Mouse (Mus musculus): Measurements from ENCODE around the gene Cdk2. TPM values are rescaled to one million over a fixed set of nuclear protein-coding genes. Genes with fewer than 3 reads are reported as not detected.
"Not testable (repeated sequence)": the region's sequence is repeated elsewhere in the genome, so short reads cannot be mapped to it uniquely, and the experiment has no call there.

The Cdk2 gene
- polyA plus RNA-seq, 1 experiment from 2014 or later: 17.1 TPM

- H3K4me1 ChIP-seq (replicated peaks; ENCODE audit: control insufficient read depth, insufficient read depth, low read length): peaks cover 20% of the 10 kb centered on the region
- no peak overlapping the region for H3K27ac ChIP-seq
- DNase-seq (ENCODE audit: low spot score) (no peak), ATAC-seq (ENCODE audit: low FRiP score) (no peak)
- no peaks in the 10 kb centered on the region for H3K9me3 ChIP-seq (ENCODE audit: control insufficient read depth, low read length)
- peaks cover 38% of the 10 kb centered on the region for H3K27me3 ChIP-seq (ENCODE audit: control insufficient read depth, insufficient read depth, low read length)
- H3K4me3 ChIP-seq (replicated peaks; ENCODE audit: low read length): peak overlapping the region; percentile 70
- peak overlapping the region; percentile 97 for H3K4me2 ChIP-seq (replicated peaks)
- peak overlapping the region; percentile 83 for H3K9ac ChIP-seq
- H3K36me3 ChIP-seq (replicated peaks; ENCODE audit: control insufficient read depth, insufficient read depth): no peaks in the 10 kb centered on the region
- 7% methylated on average over 7 of the region's 7 CpGs for WGBS
Observed at GRCm38 (mm10) chr10:128743235-128743634, 38.4 kb upstream of the Cdk2 start.

DNA sequence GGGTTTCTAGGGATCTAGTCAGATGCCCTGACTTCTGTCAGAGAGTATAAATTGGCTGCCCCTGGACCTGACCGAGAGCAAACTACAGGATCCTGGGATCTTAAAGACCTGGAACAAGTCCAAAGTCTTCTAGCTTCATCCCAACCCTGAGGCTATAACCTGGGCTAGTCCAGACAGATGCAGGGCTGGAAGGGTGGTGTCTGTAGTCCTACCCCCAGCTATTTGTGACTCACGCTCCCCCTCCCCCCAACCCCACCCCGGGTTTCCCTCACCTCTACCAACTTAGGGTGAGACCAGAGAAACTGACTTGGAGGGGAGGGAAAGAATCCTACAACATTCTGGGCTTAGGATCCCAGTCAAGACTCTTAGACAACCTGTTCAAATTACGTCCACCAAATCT lies 37.8 kb upstream of the Cdk2 start:
- WGBS: 46% methylated on average over 4 of the region's 4 CpGs
- Histone ChIP-seq H3K4me1 (replicated peaks; ENCODE audit: control insufficient read depth, insufficient read depth, low read length) (peaks cover 18% of the 10 kb centered on the region), H3K4me2 (replicated peaks) (peak overlapping the region; percentile 97; the same call in 1 of the 2 replicates), H3K9ac (no peak overlapping the region), H3K9me3 (ENCODE audit: control insufficient read depth, low read length) (no peaks in the 10 kb centered on the region), H3K27me3 (ENCODE audit: control insufficient read depth, insufficient read depth, low read length) (peaks cover 38% of the 10 kb centered on the region), H3K4me3 (replicated peaks; ENCODE audit: low read length) (no peak overlapping the region; the same call in 1 of the 2 replicates), H3K36me3 (replicated peaks; ENCODE audit: control insufficient read depth, insufficient read depth) (no peaks in the 10 kb centered on the region), H3K27ac (no peak overlapping the region)
- ATAC-seq (ENCODE audit: low FRiP score) (no peak), DNase-seq (ENCODE audit: low spot score) (no peak)

DNA sequence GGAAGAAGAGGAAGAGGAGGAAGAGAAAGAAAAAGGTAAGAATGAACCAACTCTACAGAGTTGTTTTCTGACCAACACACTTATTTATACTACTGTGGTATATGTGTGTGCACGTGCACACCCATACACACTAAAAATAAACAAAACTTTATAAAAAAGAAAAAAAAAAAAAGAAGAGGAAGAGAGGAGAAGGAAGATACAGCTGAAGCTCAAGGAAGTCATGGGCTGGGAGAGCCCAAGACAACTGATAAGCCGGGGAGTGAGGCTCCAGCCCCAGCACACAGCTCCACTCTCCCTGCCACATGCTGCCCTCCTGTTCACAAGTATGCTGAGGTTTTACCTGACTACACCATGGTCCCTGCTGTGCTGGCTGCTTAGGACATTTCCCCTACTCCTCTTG lies 35.5 kb upstream of the Cdk2 start:
- Histone ChIP-seq H3K27me3 (ENCODE audit: control insufficient read depth, insufficient read depth, low read length) (peaks cover 32% of the 10 kb centered on the region), H3K9ac (no peak overlapping the region), H3K27ac (no peak overlapping the region), H3K9me3 (ENCODE audit: control insufficient read depth, low read length) (no peaks in the 10 kb centered on the region), H3K4me1 (replicated peaks; ENCODE audit: control insufficient read depth, insufficient read depth, low read length) (peaks cover 14% of the 10 kb centered on the region; the same call in 1 of the 2 replicates), H3K4me3 (replicated peaks; ENCODE audit: low read length) (no peak overlapping the region), H3K4me2 (replicated peaks) (no peak overlapping the region), H3K36me3 (replicated peaks; ENCODE audit: control insufficient read depth, insufficient read depth) (no peaks in the 10 kb centered on the region)
- WGBS: 73% methylated on average over 2 of the region's 2 CpGs
- no peak for ATAC-seq (ENCODE audit: low FRiP score)
- DNase-seq (ENCODE audit: low spot score): no peak

DNA sequence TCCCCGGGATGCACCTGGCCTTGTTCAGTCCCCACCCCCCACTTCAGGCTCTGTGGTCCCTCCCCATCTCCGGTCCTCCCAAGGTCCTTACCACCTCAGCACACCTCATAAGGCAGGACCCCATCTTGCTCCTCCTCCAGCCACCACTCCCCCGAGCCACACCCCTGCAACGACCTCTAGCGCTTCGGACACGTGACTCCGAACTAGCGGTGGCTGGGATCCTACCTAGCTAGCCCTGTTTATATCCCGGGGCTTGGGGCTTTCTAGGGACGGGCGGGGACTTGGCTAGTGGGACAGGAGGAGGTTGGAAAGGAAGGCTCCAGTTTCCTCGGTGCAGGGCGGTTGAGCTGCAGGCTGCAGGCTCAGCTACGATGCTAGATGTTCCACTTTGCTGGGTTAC lies 32.6 kb upstream of the Cdk2 start:
- peak overlapping the region; percentile 39 for H3K4me2 ChIP-seq (replicated peaks)
- no peak overlapping the region for H3K4me3 ChIP-seq (replicated peaks; ENCODE audit: low read length)
- peaks cover 10% of the 10 kb centered on the region; the same call in 1 of the 2 replicates for H3K27me3 ChIP-seq (ENCODE audit: control insufficient read depth, insufficient read depth, low read length)
- H3K36me3 ChIP-seq (replicated peaks; ENCODE audit: control insufficient read depth, insufficient read depth): no peaks in the 10 kb centered on the region
- no peaks in the 10 kb centered on the region for H3K4me1 ChIP-seq (replicated peaks; ENCODE audit: control insufficient read depth, insufficient read depth, low read length)
- DNase-seq (ENCODE audit: low spot score): no peak
- ATAC-seq (ENCODE audit: low FRiP score): no peak
- WGBS: 7% methylated on average over 15 of the region's 15 CpGs
- H3K9me3 ChIP-seq (ENCODE audit: control insufficient read depth, low read length): no peaks in the 10 kb centered on the region
- H3K27ac ChIP-seq: no peak overlapping the region
- H3K9ac ChIP-seq: peak overlapping the region; percentile 31; the same call in 1 of the 2 replicates

DNA sequence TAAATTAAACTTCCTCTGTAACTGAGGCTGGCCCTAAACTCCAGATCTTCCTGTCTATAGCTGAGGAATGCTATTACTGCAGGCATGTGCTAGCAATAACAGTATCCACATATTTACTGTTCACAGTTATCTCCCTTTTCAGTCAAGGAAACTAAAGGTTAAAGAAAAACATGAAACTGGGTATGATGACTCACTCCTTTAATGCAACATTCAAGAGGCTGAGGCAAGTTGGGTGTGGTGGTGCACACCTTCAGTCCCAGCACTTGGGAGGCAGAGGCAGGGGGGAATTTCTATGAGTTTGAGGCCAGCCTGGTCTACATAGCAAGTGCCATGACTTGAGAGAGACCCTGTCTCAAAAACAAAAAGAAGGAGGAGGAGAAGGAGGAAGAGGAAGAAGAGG lies 27.2 kb upstream of the Cdk2 start:
- Histone ChIP-seq H3K4me2 (replicated peaks) (no peak overlapping the region), H3K27me3 (ENCODE audit: control insufficient read depth, insufficient read depth, low read length) (no peaks in the 10 kb centered on the region), H3K27ac (no peak overlapping the region), H3K4me3 (replicated peaks; ENCODE audit: low read length) (no peak overlapping the region), H3K36me3 (replicated peaks; ENCODE audit: control insufficient read depth, insufficient read depth) (no peaks in the 10 kb centered on the region), H3K9ac (no peak overlapping the region), H3K4me1 (replicated peaks; ENCODE audit: control insufficient read depth, insufficient read depth, low read length) (no peaks in the 10 kb centered on the region), H3K9me3 (ENCODE audit: control insufficient read depth, low read length) (no peaks in the 10 kb centered on the region)
- ATAC-seq (ENCODE audit: low FRiP score): no peak
- DNase-seq (ENCODE audit: low spot score): no peak

- DNase-seq (ENCODE audit: low spot score) (peak; percentile 68), ATAC-seq (ENCODE audit: low FRiP score) (no peak)
- no peak overlapping the region for H3K4me2 ChIP-seq (replicated peaks)
Observed at GRCm38 (mm10) chr10:128731002-128731433, 26.2 kb upstream of the Cdk2 start.

DNA sequence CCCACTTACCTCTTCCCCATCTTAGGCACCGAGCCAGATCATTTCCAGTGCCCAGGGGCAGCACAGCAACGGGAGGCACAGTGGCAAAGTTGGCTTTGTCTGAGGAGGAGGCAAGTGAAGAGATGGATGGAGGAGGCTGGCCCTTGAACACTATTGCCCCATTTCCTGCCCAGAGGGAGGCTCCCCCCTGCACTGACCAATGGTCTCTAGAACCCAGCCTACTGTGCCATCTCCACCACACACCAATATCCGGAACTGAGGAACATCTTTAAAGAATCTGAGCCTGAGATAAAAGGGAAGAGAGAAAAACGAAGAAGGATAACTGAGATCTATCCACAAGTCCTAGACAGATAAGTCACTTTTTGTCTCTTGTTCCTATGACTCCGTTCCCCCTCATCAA lies 23.2 kb upstream of the Cdk2 start:
- no peak overlapping the region for H3K4me3 ChIP-seq (replicated peaks; ENCODE audit: low read length)
- ATAC-seq (ENCODE audit: low FRiP score) (no peak), DNase-seq (ENCODE audit: low spot score) (no peak)
- H3K9ac ChIP-seq: no peak overlapping the region
- H3K4me2 ChIP-seq (replicated peaks): no peak overlapping the region
- no peaks in the 10 kb centered on the region for H3K36me3 ChIP-seq (replicated peaks; ENCODE audit: control insufficient read depth, insufficient read depth)
- H3K4me1 ChIP-seq (replicated peaks; ENCODE audit: control insufficient read depth, insufficient read depth, low read length): no peaks in the 10 kb centered on the region
- no peaks in the 10 kb centered on the region for H3K9me3 ChIP-seq (ENCODE audit: control insufficient read depth, low read length)
- H3K27me3 ChIP-seq (ENCODE audit: control insufficient read depth, insufficient read depth, low read length): no peaks in the 10 kb centered on the region
- no peak overlapping the region for H3K27ac ChIP-seq
- WGBS: 88% methylated on average over 5 of the region's 5 CpGs

More at GRCm38 (mm10) chr10:128731002-128731433, 26.2 kb upstream of the Cdk2 start:
- Histone ChIP-seq H3K9ac (no peak overlapping the region), H3K36me3 (replicated peaks; ENCODE audit: control insufficient read depth, insufficient read depth) (no peaks in the 10 kb centered on the region), H3K27me3 (ENCODE audit: control insufficient read depth, insufficient read depth, low read length) (no peaks in the 10 kb centered on the region), H3K4me1 (replicated peaks; ENCODE audit: control insufficient read depth, insufficient read depth, low read length) (no peaks in the 10 kb centered on the region), H3K27ac (no peak overlapping the region), H3K9me3 (ENCODE audit: control insufficient read depth, low read length) (no peaks in the 10 kb centered on the region), H3K4me3 (replicated peaks; ENCODE audit: low read length) (no peak overlapping the region)
- WGBS: 21% methylated on average over 10 of the region's 10 CpGs

DNA sequence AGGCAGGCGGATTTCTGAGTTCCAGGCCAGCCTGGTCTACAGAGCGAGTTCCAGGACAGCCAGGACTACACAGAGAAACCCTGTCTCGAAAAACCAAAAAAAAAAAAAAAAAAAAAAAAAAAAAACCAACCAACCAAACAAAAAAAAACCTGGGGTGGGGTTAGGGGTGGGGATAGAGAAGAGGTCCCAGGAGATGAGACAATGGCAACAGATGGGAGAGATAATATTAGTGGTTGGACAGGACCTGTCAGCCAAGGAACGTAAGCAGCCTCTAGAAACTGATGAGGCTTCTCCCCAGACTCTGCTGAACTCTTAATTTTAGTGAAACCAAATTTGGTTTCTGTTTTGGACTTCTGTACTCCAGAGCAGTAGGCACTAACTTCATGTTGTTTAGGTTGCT lies 20.6 kb upstream of the Cdk2 start:
- ATAC-seq (ENCODE audit: low FRiP score); H3K36me3 ChIP-seq (replicated peaks; ENCODE audit: control insufficient read depth, insufficient read depth); H3K4me2 ChIP-seq (replicated peaks); H3K4me1 ChIP-seq (replicated peaks; ENCODE audit: control insufficient read depth, insufficient read depth, low read length); H3K4me3 ChIP-seq (replicated peaks; ENCODE audit: low read length); H3K27ac ChIP-seq; DNase-seq (ENCODE audit: low spot score); H3K9me3 ChIP-seq (ENCODE audit: control insufficient read depth, low read length); H3K27me3 ChIP-seq (ENCODE audit: control insufficient read depth, insufficient read depth, low read length); H3K9ac ChIP-seq: not testable (repeated sequence)
- WGBS: 83% methylated on average over 3 of the region's 4 CpGs

DNA sequence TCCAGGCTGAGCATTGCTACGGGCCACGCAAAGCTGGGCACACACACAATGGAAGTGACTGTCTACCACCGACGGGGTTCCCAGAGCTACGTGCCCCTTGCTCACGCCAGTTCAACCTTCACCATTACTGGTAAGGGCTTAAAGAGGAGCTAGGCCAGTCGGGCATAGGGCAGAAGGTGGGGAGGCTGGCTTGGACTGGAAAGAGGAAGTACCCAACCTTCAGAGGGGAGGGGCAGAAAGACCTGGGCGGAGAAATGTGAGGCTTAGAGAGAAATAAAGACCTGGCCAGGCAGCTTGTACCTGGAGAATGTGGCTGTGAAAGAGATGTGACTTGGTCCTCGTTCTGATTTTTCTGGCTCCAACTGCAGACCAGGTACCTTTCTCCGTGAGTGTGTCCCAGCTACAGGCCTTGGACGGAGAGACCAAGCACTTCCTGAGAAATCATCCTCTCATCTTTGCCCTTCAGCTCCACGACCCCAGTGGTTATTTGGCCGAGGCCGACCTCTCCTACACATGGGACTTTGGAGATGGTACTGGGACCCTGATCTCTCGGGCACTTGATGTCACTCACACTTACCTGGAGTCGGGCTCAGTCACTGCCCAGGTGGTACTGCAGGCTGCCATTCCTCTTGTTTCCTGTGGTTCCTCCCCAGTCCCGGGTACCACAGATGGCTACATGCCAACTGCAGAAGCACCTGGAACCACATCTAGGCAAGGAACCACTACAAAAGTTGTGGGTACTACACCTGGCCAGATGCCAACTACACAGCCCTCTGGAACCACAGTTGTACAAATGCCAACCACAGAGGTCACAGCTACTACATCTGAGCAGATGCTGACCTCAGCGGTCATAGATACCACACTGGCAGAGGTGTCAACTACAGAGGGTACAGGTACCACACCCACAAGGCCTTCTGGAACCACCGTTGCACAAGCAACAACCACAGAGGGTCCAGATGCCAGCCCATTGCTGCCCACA lies 11.0 kb upstream of the Cdk2 start:
- H3K4me3 ChIP-seq (replicated peaks; ENCODE audit: low read length): no peak overlapping the region
- H3K27ac ChIP-seq: no peak overlapping the region
- no peaks in the 10 kb centered on the region for H3K36me3 ChIP-seq (replicated peaks; ENCODE audit: control insufficient read depth, insufficient read depth)
- H3K9me3 ChIP-seq (ENCODE audit: control insufficient read depth, low read length): no peaks in the 10 kb centered on the region
- no peaks in the 10 kb centered on the region for H3K27me3 ChIP-seq (ENCODE audit: control insufficient read depth, insufficient read depth, low read length)
- ATAC-seq (ENCODE audit: low FRiP score) (no peak), DNase-seq (ENCODE audit: low spot score) (no peak)
- no peak overlapping the region for H3K9ac ChIP-seq
- no peak overlapping the region for H3K4me2 ChIP-seq (replicated peaks)
- no peaks in the 10 kb centered on the region for H3K4me1 ChIP-seq (replicated peaks; ENCODE audit: control insufficient read depth, insufficient read depth, low read length)
- 88% methylated on average over 19 of the region's 19 CpGs for WGBS

Data from hindbrain, embryonic 14.5 days (tissue).